Mouse (Mus musculus) cerebellum, adult 2 months (tissue): ENCODE results near the gene Ror2. TPM values are rescaled to one million over a fixed set of nuclear protein-coding genes. Genes with fewer than 3 reads are reported as not detected.

Experiments used
- DNase-seq, 2 experiments: peaks; one replicate each; pipeline ENCODE4 v3.0.0; 2021
- H3K27ac ChIP-seq: fragments of 200-500 bp; 2 replicates; pipeline ENCODE4 v1.5.1; 2012; ENCODE audit warnings: low read length, control low read depth, inconsistent platforms; ENCODE audit not compliant: insufficient read depth
- H3K27me3 ChIP-seq: fragments of 200-500 bp; 2 replicates; pipeline ENCODE4 v1.6.1; 2012; ENCODE audit warnings: inconsistent platforms, mild to moderate bottlenecking, low read length, moderate library complexity; ENCODE audit not compliant: control insufficient read depth, insufficient read depth
- H3K4me1 ChIP-seq: fragments of 200-500 bp; 2 replicates; pipeline ENCODE4 v1.6.1; 2011; ENCODE audit warnings: low read length; ENCODE audit not compliant: control insufficient read depth, insufficient read depth
- H3K4me3 ChIP-seq: fragments of 200-500 bp; replicated peaks from 2 replicates; pipeline ENCODE3; 2011; ENCODE audit warnings: mild to moderate bottlenecking, low read depth, low read length, control low read depth; ENCODE audit not compliant: insufficient read depth
- CTCF ChIP-seq: fragments of 200-500 bp; IDR thresholded peaks from 2 replicates; pipeline ENCODE4 v1.5.1; 2011; ENCODE audit warnings: low read depth, mild to moderate bottlenecking, control low read depth, low read length, moderate library complexity, borderline replicate concordance; ENCODE audit not compliant: insufficient read depth
- POLR2A ChIP-seq: fragments of 200-500 bp; IDR thresholded peaks from 2 replicates; pipeline ENCODE4 v1.6.1; 2011; ENCODE audit warnings: low read length, control low read depth, borderline replicate concordance; ENCODE audit not compliant: insufficient read depth
- WGBS: fragments of 180-500 bp; shearing (Covaris S2); methylation state at CpG from one replicate; pipeline ENCODE4 v1.1.7; 2018; 5-methylcytosine and 5-hydroxymethylcytosine counted together
- polyA plus RNA-seq: library from polyadenylated mRNA; depleted of rRNA; stranded (reverse); fragments of >200 nt; gene quantifications from 2 replicates; pipeline ENCODE4 v1.2.3, GENCODE M21; 2012

Ror2 gene
- polyA plus RNA-seq, 1 experiment: 1.1 TPM

- Histone ChIP-seq H3K27me3 (no peaks in the 10 kb centered on the region), H3K27ac (no peak overlapping the region), H3K4me3 (no peak overlapping the region), H3K4me1 (no peaks in the 10 kb centered on the region)
- WGBS: 51% methylated on average over 6 of the region's 6 CpGs
- no peak for DNase-seq
- TF ChIP-seq POLR2A: no peak
- no peak for TF ChIP-seq CTCF
These were observed 17.4 kb downstream of the Ror2 start for GRCm38 (mm10) chr13:53268541-53268940.

GRCm38 (mm10) chr13:53267849-53268248 is 18.1 kb downstream of the Ror2 start:
- Histone ChIP-seq H3K4me3 (no peak overlapping the region), H3K4me1 (no peaks in the 10 kb centered on the region), H3K27ac (no peak overlapping the region), H3K27me3 (no peaks in the 10 kb centered on the region)
- 74% methylated on average over 6 of the region's 6 CpGs for WGBS
- TF ChIP-seq CTCF: no peak
- TF ChIP-seq POLR2A: no peak
- DNase-seq: no peak

- 83% methylated on average over 4 of the region's 4 CpGs for WGBS
- DNase-seq: no peak
- Histone ChIP-seq H3K27ac (no peak overlapping the region), H3K4me3 (no peak overlapping the region), H3K27me3 (no peaks in the 10 kb centered on the region), H3K4me1 (no peaks in the 10 kb centered on the region)
- no peak for TF ChIP-seq POLR2A
- no peak for TF ChIP-seq CTCF
These were observed 18.8 kb downstream of the Ror2 start for GRCm38 (mm10) chr13:53267155-53267554.

- H3K27me3 ChIP-seq: no peaks in the 10 kb centered on the region
- no peak for DNase-seq
- WGBS: 88% methylated on average over 8 of the region's 8 CpGs
- TF ChIP-seq CTCF: no peak
- TF ChIP-seq POLR2A: no peak
- no peak overlapping the region for H3K4me3 ChIP-seq
- no peak overlapping the region for H3K27ac ChIP-seq
- H3K4me1 ChIP-seq: no peaks in the 10 kb centered on the region
These were observed 19.4 kb downstream of the Ror2 start for GRCm38 (mm10) chr13:53266543-53266951.

- no peak overlapping the region for H3K4me3 ChIP-seq
- WGBS: 62% methylated on average over 4 of the region's 4 CpGs
- H3K4me1 ChIP-seq: no peaks in the 10 kb centered on the region
- H3K27me3 ChIP-seq: no peaks in the 10 kb centered on the region
- DNase-seq: no peak
- no peak overlapping the region for H3K27ac ChIP-seq
- TF ChIP-seq CTCF (no peak), POLR2A (no peak)
These were observed 21.0 kb downstream of the Ror2 start for GRCm38 (mm10) chr13:53264896-53265295.

GRCm38 (mm10) chr13:53262509-53263250 is 23.2 kb downstream of the Ror2 start:
- TF ChIP-seq POLR2A (no peak), CTCF (no peak)
- 58% methylated on average over 16 of the region's 16 CpGs for WGBS

GRCm38 (mm10) chr13:53261106-53261771 is 24.7 kb downstream of the Ror2 start:
- Histone ChIP-seq H3K4me1 (no peaks in the 10 kb centered on the region), H3K27me3 (no peaks in the 10 kb centered on the region), H3K27ac (no peak overlapping the region), H3K4me3 (no peak overlapping the region)
- WGBS: 45% methylated on average over 8 of the region's 8 CpGs
- DNase-seq: no peak
- TF ChIP-seq CTCF (no peak), POLR2A (no peak)

More at GRCm38 (mm10) chr13:53262509-53263250, 23.2 kb downstream of the Ror2 start:
- H3K27ac ChIP-seq: no peak overlapping the region
- no peak for DNase-seq
- H3K4me1 ChIP-seq: no peaks in the 10 kb centered on the region
- H3K27me3 ChIP-seq: no peaks in the 10 kb centered on the region
- H3K4me3 ChIP-seq: no peak overlapping the region

GRCm38 (mm10) chr13:53258943-53259342 is 27.0 kb downstream of the Ror2 start:
- no peaks in the 10 kb centered on the region for H3K27me3 ChIP-seq
- no peak for TF ChIP-seq POLR2A
- TF ChIP-seq CTCF: no peak
- H3K27ac ChIP-seq: no peak overlapping the region
- DNase-seq: no peak
- H3K4me1 ChIP-seq: no peaks in the 10 kb centered on the region
- no peak overlapping the region for H3K4me3 ChIP-seq
- WGBS: 93% methylated on average over 8 of the region's 8 CpGs
